Mouse (Mus musculus): ENCODE results near the gene Rpl10a. TPM values are rescaled to one million over a fixed set of nuclear protein-coding genes. Genes with fewer than 3 reads are reported as not detected.
A peak's percentile ranks its signal among the peaks of the same experiment; 100 is the strongest.
"Not testable (repeated sequence)": the region's sequence is repeated elsewhere in the genome, so short reads cannot be mapped to it uniquely, and the experiment has no call there.

The Rpl10a gene
- total RNA-seq, 1 experiment from 2014 or later, result 443 TPM

DNA sequence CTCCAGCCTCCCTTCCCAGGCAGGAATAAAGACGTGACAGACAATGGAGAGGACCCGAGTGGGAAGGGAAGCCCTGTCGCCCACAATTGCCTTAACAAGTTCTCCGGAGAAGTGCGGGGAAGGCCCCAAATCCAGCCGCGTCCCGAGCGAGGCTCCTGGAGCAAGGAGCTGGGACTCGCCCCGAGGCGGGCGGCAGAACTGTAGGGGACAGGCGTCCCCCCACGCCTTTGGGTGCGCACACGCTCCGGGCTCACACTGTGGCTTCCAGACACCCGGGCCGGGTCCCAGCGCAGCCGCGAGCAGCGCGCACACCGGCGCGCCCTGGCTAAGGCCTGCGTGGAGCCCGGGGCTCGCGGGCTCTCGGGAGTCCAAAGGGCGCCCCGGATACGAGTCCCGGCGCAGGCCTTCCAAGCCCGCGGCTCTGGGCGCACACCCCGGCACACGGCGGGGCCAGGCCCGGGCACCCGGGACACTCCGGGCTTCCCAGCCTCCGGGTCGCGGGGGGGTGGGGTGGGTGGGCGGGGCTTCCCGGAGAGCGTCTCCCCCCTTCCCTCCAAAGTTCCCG is 21.7 kb downstream of the Rpl10a start:
- ATAC-seq (ENCODE audit: extremely low read depth, insufficient number of reproducible peaks, low FRiP score, poor library complexity, severe bottlenecking), result no peak

GRCm38 (mm10) chr17:28350466-28351352 is 22.4 kb downstream of the Rpl10a start, which contains the start of gene Tead3:
Gene Tead3 (minus strand): TSS chr17:28350817.
- ATAC-seq (ENCODE audit: extremely low read depth, insufficient number of reproducible peaks, low FRiP score, poor library complexity, severe bottlenecking), result 0 out of 2 replicates have a peak, but pooled peaks have one; percentile 6

DNA sequence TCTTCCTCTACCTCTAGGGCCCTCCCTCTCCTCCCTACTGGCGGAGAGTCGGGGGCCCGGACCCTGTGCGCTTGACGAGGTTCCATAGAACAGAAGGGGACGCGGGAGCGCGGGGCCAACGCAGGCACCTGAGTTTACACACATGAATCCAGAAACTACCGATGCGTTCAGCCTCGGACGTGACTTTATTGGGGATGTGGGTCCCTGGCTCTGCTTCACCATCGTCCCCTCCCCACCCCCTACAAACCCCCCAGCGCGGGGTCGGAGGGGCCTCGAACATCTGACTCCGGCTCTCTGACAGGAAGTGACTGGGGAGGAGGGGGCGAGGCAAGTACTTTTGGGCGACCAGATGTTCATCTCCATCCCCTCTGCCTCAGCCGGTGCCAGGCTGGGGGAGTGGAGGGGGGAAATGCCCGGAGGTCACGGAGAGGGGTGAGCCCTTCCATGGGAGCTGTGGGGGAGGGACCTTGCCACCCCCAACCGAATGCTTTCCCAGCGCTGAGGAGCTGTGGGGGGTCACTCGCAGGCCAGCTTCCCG is 23.2 kb downstream of the Rpl10a start:
- ATAC-seq (ENCODE audit: extremely low read depth, insufficient number of reproducible peaks, low FRiP score, poor library complexity, severe bottlenecking), result no peak

DNA sequence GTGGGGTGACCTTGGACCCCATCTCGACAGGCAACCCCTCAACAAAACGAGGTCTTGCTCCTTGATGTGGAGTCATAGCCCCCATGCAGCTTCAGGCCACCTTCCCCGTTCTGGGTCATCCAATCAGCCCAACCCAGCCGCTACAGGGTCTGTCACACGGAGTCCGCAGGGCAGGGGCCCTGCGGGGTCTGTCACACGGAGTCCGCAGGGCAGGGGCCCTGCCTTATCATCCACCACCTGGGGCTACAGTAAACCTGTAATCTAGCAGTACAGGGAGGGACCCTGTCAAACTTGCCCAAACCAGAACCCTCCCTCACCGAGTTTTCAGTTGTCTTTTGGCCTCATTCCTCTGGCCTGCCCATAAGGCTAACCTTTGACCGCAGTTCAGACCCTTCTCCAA is 23.7 kb downstream of the Rpl10a start:
- no peak for ATAC-seq (ENCODE audit: extremely low read depth, insufficient number of reproducible peaks, low FRiP score, poor library complexity, severe bottlenecking)

- no peak for ATAC-seq (ENCODE audit: extremely low read depth, insufficient number of reproducible peaks, low FRiP score, poor library complexity, severe bottlenecking)
Measured at GRCm38 (mm10) chr17:28355871-28356270, 27.6 kb downstream of the Rpl10a start.

GRCm38 (mm10) chr17:28358576-28359261 is 30.4 kb downstream of the Rpl10a start:
- not testable (repeated sequence) for ATAC-seq (ENCODE audit: extremely low read depth, insufficient number of reproducible peaks, low FRiP score, poor library complexity, severe bottlenecking)

GRCm38 (mm10) chr17:28360531-28361277 is 32.4 kb downstream of the Rpl10a start:
- ATAC-seq (ENCODE audit: extremely low read depth, insufficient number of reproducible peaks, low FRiP score, poor library complexity, severe bottlenecking), result no peak

DNA sequence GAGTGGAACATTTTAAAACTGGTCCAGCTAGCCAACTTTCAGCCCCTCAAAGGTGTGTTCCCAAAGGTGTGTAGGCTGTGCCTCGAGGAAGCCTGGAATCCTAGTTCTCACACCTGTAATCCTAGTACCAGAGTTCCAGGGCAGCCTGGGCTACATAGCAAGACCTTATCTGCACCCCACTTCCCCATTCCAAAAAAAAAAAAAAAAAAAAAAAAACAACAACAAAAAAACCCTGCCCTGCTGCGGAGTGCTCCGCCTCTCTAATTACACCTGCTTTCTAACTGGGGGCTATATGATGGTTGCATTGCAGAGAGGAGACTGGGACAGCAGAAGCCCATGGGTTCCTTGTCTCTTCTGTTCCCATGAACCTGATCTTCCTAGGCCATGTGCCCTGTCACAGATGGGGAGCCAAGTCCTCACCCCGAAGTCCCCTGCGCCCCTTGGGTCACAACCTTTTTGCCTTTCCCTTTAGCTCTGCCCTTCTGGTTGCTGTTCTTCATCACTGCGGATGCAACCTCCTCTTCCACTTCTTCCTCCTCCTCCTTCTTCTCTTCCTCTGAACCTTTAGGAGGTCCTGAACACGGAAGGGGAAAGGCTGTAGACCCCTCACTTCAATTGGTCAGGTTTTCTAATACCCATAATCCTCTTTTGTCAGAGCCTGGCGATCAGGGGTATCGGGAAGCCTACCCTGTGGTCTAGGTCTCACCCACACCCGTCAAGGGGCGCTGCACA is 33.8 kb downstream of the Rpl10a start:
- no peak for ATAC-seq (ENCODE audit: extremely low read depth, insufficient number of reproducible peaks, low FRiP score, poor library complexity, severe bottlenecking)

DNA sequence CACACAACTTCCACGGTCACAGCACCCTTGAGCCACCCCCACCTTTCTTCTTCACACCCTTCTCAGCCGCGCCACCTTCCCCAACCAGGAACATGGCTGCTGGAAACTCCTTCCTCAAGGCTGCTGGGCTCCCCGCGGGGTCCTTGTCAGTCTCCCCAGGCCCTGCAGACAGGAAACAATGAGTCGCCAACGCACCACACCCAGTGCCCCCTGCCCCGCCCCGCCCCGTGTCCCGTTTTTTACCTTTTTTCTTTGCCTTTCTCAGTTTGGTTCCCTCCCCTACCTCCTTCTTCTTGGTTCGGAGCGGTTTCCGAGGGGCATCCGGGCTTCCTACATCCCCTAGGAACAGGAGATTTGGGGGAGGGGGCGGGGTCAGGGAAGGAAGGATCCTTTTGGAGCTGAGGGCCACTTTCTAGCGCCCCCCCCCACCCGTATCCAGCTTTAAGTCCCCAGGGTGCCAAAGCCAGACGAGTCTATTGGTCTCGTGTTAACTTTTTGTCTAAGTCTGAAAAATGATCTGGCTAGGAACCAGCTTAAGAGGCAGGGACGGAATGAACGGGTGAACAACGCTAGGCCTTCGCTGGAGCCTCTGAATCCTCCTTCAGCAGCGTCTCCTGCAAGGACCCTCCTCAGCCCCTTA is 34.5 kb downstream of the Rpl10a start:
- ATAC-seq (ENCODE audit: extremely low read depth, insufficient number of reproducible peaks, low FRiP score, poor library complexity, severe bottlenecking), result no peak

DNA sequence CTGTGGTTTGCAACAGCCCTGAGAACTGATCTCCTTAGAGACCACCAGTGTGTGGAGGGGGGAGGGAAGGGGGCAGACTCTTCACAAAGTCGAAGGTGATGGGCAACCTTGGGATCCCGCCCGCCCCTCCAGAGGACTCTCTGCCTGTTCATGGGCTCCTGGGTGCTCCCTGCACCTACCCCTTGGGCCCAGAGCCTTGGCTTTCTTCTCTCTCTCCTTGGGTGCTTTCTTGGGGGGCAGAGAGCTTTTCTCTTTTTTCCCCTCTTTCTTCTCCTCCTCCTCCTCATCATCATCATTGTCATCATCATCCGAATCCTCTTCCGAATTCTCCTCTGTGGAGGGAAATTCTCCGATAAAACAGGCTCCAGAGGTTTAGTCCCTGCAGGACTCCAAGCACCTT is 35.2 kb downstream of the Rpl10a start:
- ATAC-seq (ENCODE audit: extremely low read depth, insufficient number of reproducible peaks, low FRiP score, poor library complexity, severe bottlenecking), result no peak

- ATAC-seq (ENCODE audit: extremely low read depth, insufficient number of reproducible peaks, low FRiP score, poor library complexity, severe bottlenecking), result no peak
Measured at GRCm38 (mm10) chr17:28365122-28365521, 36.9 kb downstream of the Rpl10a start, which contains the start of gene Tulp1. Gene Tulp1 (minus strand): TSS chr17:28365222.

- peak; percentile 53 for ATAC-seq (ENCODE audit: extremely low read depth, insufficient number of reproducible peaks, low FRiP score, poor library complexity, severe bottlenecking)
Measured at GRCm38 (mm10) chr17:28368449-28368848, 40.2 kb downstream of the Rpl10a start.

DNA sequence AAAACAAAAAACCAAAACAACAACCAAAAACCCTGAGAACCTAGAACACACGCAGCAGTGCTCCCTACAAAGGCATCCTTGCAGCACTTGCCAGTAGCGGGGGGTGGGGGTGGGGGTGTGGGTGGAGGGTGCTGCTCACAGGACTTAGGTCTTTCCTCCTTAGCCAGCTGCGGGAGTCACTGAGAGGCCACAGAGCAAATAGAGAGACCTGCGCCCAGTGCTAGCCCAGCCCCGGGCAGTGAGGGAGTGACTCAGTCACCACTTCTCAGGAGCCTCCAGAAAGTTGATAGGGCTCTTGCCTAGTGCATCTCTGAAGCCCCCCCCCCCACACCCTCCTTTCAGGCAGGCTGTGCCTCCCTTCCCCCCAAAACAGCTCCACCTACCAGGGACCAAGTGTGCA is 40.8 kb downstream of the Rpl10a start:
- ATAC-seq (ENCODE audit: extremely low read depth, insufficient number of reproducible peaks, low FRiP score, poor library complexity, severe bottlenecking), result no peak

GRCm38 (mm10) chr17:28371286-28371685 is 43.0 kb downstream of the Rpl10a start:
- no peak for ATAC-seq (ENCODE audit: extremely low read depth, insufficient number of reproducible peaks, low FRiP score, poor library complexity, severe bottlenecking)

DNA sequence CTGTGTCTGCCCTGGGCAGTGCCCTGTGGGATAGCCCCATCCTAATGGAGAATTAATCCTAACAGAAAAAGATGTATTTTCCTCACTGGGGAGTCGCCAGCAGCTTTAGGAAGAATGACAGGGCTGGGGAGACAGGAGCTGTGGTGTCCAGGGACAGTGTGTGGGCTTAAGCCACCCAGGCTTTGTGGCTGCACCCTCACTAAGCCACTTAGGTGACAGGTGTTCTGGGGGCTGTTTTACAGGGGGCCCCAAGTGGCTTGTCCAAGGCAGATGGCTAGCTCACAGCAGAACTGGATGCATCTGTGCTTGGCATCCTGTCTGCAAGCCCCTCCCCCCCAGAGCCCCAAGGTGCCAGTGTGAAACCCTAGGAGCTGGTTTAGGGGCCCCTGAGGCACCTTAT is 43.7 kb downstream of the Rpl10a start:
- ATAC-seq (ENCODE audit: extremely low read depth, insufficient number of reproducible peaks, low FRiP score, poor library complexity, severe bottlenecking), result no peak

- peak; percentile 59; the same call in 1 of the 2 replicates for ATAC-seq (ENCODE audit: extremely low read depth, insufficient number of reproducible peaks, low FRiP score, poor library complexity, severe bottlenecking)
Measured at GRCm38 (mm10) chr17:28373821-28374220, 45.5 kb downstream of the Rpl10a start.

DNA sequence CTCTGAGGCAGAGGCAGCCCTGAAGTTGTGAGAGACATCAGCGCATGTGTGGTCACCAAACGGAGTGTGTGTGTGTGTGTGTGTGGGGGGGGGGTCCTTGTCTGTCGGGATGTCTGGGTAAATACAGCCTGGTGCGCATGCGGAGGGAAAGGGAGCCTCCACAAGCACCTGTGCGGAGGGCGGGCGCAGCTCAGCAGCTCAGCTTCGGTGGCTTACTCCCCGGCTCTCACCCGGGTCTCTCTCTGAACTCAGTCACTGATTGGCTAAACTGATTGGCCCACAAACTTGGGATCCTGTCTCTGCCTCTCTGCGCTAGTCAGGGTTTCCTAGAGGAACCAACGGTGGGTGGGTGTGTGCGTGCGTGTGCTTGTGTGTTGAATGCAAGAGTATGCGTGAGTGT is 46.2 kb downstream of the Rpl10a start:
- ATAC-seq (ENCODE audit: extremely low read depth, insufficient number of reproducible peaks, low FRiP score, poor library complexity, severe bottlenecking), result no peak

DNA sequence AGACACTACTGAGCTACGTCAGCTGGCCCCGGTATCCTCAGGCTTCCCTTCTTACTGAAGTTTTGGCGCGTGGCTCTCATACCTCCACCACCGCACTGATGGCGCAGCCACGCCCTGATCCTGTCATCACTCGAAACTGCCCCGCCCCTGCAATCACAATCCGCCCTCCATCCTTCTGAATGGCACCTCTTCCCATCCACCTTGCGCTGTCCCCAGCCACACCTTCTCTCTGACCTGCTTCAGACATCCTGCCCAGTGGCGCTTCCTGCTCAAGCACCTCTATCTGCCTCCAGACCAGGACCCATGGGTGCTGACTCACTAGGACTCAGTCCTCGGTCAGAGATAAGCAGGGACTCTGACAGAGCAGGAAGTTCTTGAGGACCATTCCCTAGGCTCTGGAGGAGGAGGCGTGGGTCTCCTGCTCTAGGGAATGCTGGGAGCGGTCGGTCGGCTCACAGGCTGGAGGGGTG is 47.4 kb downstream of the Rpl10a start:
- ATAC-seq (ENCODE audit: extremely low read depth, insufficient number of reproducible peaks, low FRiP score, poor library complexity, severe bottlenecking), result no peak
